Mouse (Mus musculus) monocyte, adult 2 months (primary cell): ENCODE results near the gene Usp46.
"Not testable (repeated sequence)": the region's sequence is repeated elsewhere in the genome, so short reads cannot be mapped to it uniquely, and the experiment has no call there.

ENCODE experiments used
- DNase-seq, 2 experiments: peaks; one replicate each; pipeline ENCODE4 v3.0.0; 2022; ENCODE audit warnings: low spot score in 2 of 2, low read depth in 1 of 2

The Usp46 gene

GRCm38 (mm10) chr5:74028691-74029479, 39.3 kb downstream of the Usp46 start:
- DNase-seq = no peak

GRCm38 (mm10) chr5:74028221-74028620, 40.0 kb downstream of the Usp46 start:
- no peak for DNase-seq

GRCm38 (mm10) chr5:74020506-74020905, 47.7 kb downstream of the Usp46 start:
- DNase-seq = no peak

- DNase-seq = no peak
Observed at GRCm38 (mm10) chr5:74018870-74019565, 49.2 kb downstream of the Usp46 start.

GRCm38 (mm10) chr5:74017488-74017887, 50.7 kb downstream of the Usp46 start:
- no peak for DNase-seq

GRCm38 (mm10) chr5:74011629-74012028, 56.6 kb downstream of the Usp46 start:
- no peak for DNase-seq

GRCm38 (mm10) chr5:74007492-74008070, 60.6 kb downstream of the Usp46 start:
- DNase-seq = no peak

- no peak for DNase-seq
Observed at GRCm38 (mm10) chr5:74005936-74006335, 62.3 kb downstream of the Usp46 start.

- DNase-seq = no peak
Observed at GRCm38 (mm10) chr5:74001743-74002142, 66.5 kb downstream of the Usp46 start.

- DNase-seq = no peak
Observed at GRCm38 (mm10) chr5:73998966-73999365, 69.3 kb downstream of the Usp46 start.

GRCm38 (mm10) chr5:73994850-73995249, 73.4 kb downstream of the Usp46 start:
- DNase-seq = no peak

GRCm38 (mm10) chr5:73993538-73993937, 74.7 kb downstream of the Usp46 start:
- no peak for DNase-seq

- DNase-seq = no peak
Observed at GRCm38 (mm10) chr5:73992321-73992720, 75.9 kb downstream of the Usp46 start.

- no peak for DNase-seq
Observed at GRCm38 (mm10) chr5:73989532-73989931, 78.7 kb downstream of the Usp46 start.

- DNase-seq = no peak
Observed at GRCm38 (mm10) chr5:73987777-73988560, 80.3 kb downstream of the Usp46 start.

- no peak for DNase-seq
Observed at GRCm38 (mm10) chr5:73977426-73977825, 90.8 kb downstream of the Usp46 start.

- DNase-seq = no peak
Observed at GRCm38 (mm10) chr5:73971701-73972100, 96.5 kb downstream of the Usp46 start.

- no peak for DNase-seq
Observed at GRCm38 (mm10) chr5:73970024-73970628, 98.1 kb downstream of the Usp46 start.

- DNase-seq = no peak
Observed at GRCm38 (mm10) chr5:73969338-73969737, 98.9 kb downstream of the Usp46 start.

GRCm38 (mm10) chr5:73959779-73960178, 108.5 kb downstream of the Usp46 start:
- DNase-seq = no peak

GRCm38 (mm10) chr5:73958614-73959013, 109.6 kb downstream of the Usp46 start:
- DNase-seq = not testable (repeated sequence)
